Mouse (Mus musculus): ENCODE data around the gene Tmem175. TPM values are rescaled to one million over a fixed set of nuclear protein-coding genes. Genes with fewer than 3 reads are reported as not detected.

The Tmem175 gene
- polyA plus RNA-seq, 1 experiment, result 50.8 TPM

DNA sequence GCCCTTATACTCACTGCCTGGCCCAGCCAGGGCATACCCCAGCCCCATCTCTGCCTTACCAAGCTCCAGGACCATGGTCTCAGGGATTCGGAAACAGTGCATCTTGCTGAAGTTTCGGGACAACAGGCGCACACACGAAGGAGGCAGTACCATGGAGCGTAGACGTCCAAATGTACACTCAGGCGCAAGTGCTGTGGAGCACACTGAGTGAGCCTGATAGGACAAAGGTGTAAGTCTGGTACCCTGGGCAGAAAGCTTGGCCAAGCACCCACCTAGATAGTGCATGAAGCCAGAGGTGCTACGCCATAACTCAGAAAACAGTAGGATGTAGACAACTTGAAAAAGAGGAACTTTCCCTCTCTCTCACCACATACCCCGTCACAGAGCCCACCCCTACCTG is 25.8 kb downstream of the Tmem175 start:
- TF ChIP-seq POLR2A (IDR thresholded peaks at IDR 0.05; ENCODE audit: borderline replicate concordance, insufficient read depth, low read length) (no peak), CTCF (IDR thresholded peaks at IDR 0.05; ENCODE audit: borderline replicate concordance, insufficient read depth, low read depth, low read length) (no peak)
- DNase-seq, result peak in 1 of 2 experiments; percentile 7
- WGBS, result 95% methylated on average over 9 of the region's 9 CpGs
- no peaks in the 10 kb centered on the region for H3K27me3 ChIP-seq (ENCODE audit: control insufficient read depth, insufficient read depth, low read length)
- H3K4me1 ChIP-seq (ENCODE audit: control insufficient read depth, insufficient read depth, low read length), result peaks cover 26% of the 10 kb centered on the region
- no peak overlapping the region for H3K4me3 ChIP-seq (replicated peaks; ENCODE audit: insufficient read depth, low read depth, low read length)
- no peak overlapping the region for H3K27ac ChIP-seq (ENCODE audit: insufficient read depth, low read length)

DNA sequence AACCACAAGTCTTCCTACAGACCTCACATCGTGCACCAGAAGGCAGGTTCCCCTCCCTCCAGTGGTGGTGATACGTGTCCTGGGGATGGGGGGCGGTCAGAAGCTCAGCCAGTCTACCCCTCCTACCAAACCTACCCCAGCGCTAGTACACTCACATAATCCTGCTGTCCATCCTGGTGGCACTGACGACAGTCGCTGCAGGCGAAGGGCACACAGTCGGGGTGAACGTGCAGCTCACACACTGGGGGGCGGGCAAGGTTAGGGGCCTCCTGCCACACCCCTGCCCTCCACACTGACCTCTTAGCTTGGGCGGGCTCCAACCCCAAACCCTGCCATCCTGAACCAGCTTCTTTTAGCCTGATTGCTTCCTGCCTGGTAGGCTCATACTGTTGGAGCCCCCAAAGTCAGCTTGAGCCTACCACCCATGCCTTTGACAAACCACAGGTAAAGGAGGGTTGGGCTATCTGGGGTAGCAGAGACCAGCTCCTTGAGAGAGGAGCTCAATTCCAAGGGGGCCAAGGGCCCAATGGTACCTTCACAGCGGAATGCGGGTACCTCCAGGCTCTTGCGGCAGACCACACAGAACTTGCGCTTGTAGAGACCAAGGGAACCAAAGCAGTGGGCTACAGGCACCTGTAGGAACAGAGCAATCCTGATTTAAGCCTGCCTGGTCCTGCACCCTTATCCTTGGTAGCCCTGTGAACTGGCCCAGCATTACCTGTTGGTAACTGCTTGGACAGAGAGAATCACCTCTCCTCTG is 26.5 kb downstream of the Tmem175 start:
- Histone ChIP-seq H3K27ac (ENCODE audit: insufficient read depth, low read length) (no peak overlapping the region), H3K4me3 (replicated peaks; ENCODE audit: insufficient read depth, low read depth, low read length) (no peak overlapping the region), H3K4me1 (ENCODE audit: control insufficient read depth, insufficient read depth, low read length) (peaks cover 20% of the 10 kb centered on the region), H3K27me3 (ENCODE audit: control insufficient read depth, insufficient read depth, low read length) (no peaks in the 10 kb centered on the region)
- DNase-seq, result peak in 1 of 2 experiments; percentile 10
- TF ChIP-seq POLR2A (IDR thresholded peaks at IDR 0.05; ENCODE audit: borderline replicate concordance, insufficient read depth, low read length) (no peak), CTCF (IDR thresholded peaks at IDR 0.05; ENCODE audit: borderline replicate concordance, insufficient read depth, low read depth, low read length) (no peak)
- WGBS, result 91% methylated on average over 15 of the region's 15 CpGs

DNA sequence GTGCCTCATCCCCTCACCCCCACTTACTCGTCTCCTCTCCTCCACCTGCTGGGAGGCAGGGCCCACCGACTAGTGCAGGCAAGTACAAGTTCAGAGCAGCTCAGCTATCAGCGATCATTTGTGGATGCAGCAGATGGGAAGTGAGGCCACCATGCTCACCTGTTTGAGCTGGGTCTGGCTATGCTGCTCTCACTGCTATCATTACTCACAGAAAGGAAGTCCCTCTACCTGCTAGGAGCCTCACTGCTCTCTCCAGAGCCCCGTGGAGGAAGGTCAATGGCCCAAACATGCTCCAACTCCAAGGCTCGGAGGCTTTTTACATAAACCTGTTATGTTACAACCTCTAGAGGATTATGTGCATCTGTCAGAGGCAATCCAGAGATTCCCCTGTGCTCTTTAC is 27.8 kb downstream of the Tmem175 start:
- no peaks in the 10 kb centered on the region for H3K27me3 ChIP-seq (ENCODE audit: control insufficient read depth, insufficient read depth, low read length)
- 61% methylated on average over 5 of the region's 5 CpGs for WGBS
- no peak overlapping the region for H3K27ac ChIP-seq (ENCODE audit: insufficient read depth, low read length)
- peaks cover 15% of the 10 kb centered on the region for H3K4me1 ChIP-seq (ENCODE audit: control insufficient read depth, insufficient read depth, low read length)
- DNase-seq, result peak in 1 of 2 experiments; percentile 5
- no peak overlapping the region for H3K4me3 ChIP-seq (replicated peaks; ENCODE audit: insufficient read depth, low read depth, low read length)
- TF ChIP-seq CTCF (IDR thresholded peaks at IDR 0.05; ENCODE audit: borderline replicate concordance, insufficient read depth, low read depth, low read length) (no peak), POLR2A (IDR thresholded peaks at IDR 0.05; ENCODE audit: borderline replicate concordance, insufficient read depth, low read length) (no peak)

DNA sequence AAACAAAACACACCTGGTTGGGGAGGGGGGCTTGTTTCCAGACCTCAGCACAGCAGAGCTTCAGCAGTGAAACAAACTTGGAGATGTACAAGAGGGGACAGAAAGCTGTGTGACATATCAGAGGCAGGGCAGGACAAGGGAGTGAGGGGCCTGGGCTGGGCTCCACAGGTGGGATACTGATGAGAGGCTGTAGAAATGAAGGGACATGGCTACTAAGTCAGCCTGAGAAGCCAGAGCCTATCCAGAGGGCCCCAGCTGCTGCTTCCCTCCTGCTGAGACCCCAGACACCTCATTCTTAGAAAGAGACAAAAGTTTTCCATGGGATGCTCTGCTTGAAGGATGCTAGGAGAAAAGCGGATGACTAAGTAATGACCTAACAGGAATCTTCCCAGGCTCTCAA is 29.0 kb downstream of the Tmem175 start:
- no peak overlapping the region for H3K27ac ChIP-seq (ENCODE audit: insufficient read depth, low read length)
- H3K27me3 ChIP-seq (ENCODE audit: control insufficient read depth, insufficient read depth, low read length), result no peaks in the 10 kb centered on the region
- WGBS, result 64% methylated on average over 1 of the region's 1 CpGs
- peaks cover 15% of the 10 kb centered on the region for H3K4me1 ChIP-seq (ENCODE audit: control insufficient read depth, insufficient read depth, low read length)
- peak in 1 of 2 experiments; percentile 7 for DNase-seq
- H3K4me3 ChIP-seq (replicated peaks; ENCODE audit: insufficient read depth, low read depth, low read length), result no peak overlapping the region
- TF ChIP-seq CTCF (IDR thresholded peaks at IDR 0.05; ENCODE audit: borderline replicate concordance, insufficient read depth, low read depth, low read length), result no peak
- no peak for TF ChIP-seq POLR2A (IDR thresholded peaks at IDR 0.05; ENCODE audit: borderline replicate concordance, insufficient read depth, low read length)

DNA sequence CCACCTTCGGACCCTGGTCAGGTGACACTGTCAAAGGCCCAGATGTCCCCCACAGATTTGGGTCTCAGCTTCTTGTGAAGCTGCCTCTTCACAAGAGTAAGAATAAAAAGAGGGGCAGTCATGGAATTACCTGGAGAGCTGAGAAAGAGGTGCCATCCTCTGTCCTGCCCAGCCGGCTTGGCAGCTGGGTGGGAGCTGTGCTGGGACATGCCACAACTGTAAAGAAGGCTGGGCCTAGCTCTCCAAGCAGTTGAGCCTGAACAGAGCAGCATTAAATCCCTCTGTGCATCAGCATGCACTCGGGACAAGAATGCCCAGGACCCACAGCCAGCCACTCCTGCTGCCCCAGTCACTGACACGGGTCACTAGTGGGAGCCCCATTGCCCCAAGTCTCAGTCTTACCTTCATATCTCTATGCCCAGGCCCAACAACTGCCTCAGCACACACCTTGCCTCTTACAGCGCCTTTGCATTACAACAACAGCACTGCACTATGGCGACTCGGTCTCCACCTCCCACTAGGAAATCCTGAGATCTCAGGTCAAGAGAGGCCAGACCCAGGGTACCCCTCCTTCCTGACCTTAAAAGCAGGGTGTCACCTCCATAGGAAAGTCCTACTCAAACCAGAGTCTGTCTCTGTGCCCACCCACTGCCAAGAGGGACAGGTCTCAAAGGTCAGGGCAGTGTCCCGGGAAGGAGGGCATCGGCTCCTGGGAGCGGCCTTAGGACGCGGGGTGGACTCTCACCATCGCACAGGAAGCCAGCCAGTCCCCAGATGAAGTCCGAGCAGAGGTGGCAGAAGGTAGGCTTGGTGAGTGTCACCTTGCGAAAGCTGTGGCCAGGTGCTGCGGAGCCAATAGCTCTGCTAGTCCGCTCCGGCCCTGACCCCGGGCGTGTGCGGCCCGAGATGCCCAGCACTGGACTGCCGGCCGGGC is 30.4 kb downstream of the Tmem175 start, which contains the start of gene Idua:
Gene Idua, plus strand, starts transcription at position 634 of the 934 bp plus-strand sequence.
- no peaks in the 10 kb centered on the region for H3K27me3 ChIP-seq (ENCODE audit: control insufficient read depth, insufficient read depth, low read length)
- peak within 1 kb of the TSS; percentile 16 for H3K27ac ChIP-seq (ENCODE audit: insufficient read depth, low read length)
- peak in 1 of 2 experiments; percentile 28 for DNase-seq
- TF ChIP-seq POLR2A (IDR thresholded peaks at IDR 0.05; ENCODE audit: borderline replicate concordance, insufficient read depth, low read length) (no peak), CTCF (IDR thresholded peaks at IDR 0.05; ENCODE audit: borderline replicate concordance, insufficient read depth, low read depth, low read length) (no peak)
- WGBS, result 7% methylated on average over 24 of the region's 24 CpGs
- H3K4me1 ChIP-seq (ENCODE audit: control insufficient read depth, insufficient read depth, low read length), result peaks cover 15% of the 10 kb centered on the region
- H3K4me3 ChIP-seq (replicated peaks; ENCODE audit: insufficient read depth, low read depth, low read length), result peak within 1 kb of the TSS; percentile 88

DNA sequence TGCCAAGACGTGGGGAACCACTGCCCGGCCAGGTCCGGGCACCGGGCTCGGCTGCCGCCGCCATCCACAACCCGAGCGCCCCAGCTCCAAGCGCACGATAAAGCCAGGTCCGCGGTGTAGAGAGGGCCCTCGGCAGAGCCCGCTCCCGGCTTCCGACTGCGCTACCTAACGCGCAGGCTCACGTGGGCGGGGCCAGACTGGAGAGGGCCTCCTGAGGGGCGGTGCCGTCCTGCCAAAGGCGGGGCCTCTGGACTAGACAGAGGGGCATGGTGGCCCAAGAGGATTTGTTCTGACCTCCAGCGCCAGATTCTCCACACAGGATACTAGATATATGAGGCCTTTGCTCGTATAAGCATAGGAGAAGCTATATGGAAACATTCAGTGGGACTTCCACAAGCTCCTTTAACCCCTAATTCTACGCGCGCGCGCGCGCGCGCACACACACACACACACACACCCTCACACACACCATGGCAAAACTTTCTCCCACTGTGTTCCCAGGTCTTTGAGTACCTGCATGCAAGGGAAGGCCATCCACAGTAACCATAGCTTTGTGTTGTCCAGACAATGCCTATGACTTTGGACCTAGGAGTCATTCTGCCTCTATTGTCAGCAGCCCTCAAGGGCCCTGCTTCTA is 31.2 kb downstream of the Tmem175 start:
- H3K27ac ChIP-seq (ENCODE audit: insufficient read depth, low read length), result peak overlapping the region; percentile 16

DNA sequence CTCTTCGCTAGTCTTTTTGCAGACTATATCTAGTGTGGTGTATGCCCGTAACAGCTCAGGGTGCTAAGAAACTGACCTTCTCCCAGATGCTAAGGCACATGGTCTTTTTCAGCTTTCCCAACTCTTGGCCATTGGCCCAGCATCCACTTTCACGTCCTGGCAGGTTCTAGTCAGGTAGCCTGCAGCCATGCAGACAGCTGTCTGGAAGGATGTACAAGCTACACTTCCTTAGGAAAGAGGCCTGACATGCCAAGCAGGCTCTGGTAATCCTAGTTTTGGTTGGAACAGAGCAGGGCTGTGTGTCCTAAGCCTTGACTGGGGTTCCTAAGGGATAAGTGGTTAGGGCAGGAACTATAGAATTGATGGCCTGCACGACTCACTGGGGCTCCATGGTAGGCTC is 33.2 kb downstream of the Tmem175 start:
- Histone ChIP-seq H3K4me3 (replicated peaks; ENCODE audit: insufficient read depth, low read depth, low read length) (no peak overlapping the region), H3K27me3 (ENCODE audit: control insufficient read depth, insufficient read depth, low read length) (no peaks in the 10 kb centered on the region), H3K27ac (ENCODE audit: insufficient read depth, low read length) (no peak overlapping the region), H3K4me1 (ENCODE audit: control insufficient read depth, insufficient read depth, low read length) (peaks cover 12% of the 10 kb centered on the region)
- TF ChIP-seq POLR2A (IDR thresholded peaks at IDR 0.05; ENCODE audit: borderline replicate concordance, insufficient read depth, low read length) (no peak), CTCF (IDR thresholded peaks at IDR 0.05; ENCODE audit: borderline replicate concordance, insufficient read depth, low read depth, low read length) (no peak)
- no peak for DNase-seq
- 78% methylated on average over 4 of the region's 4 CpGs for WGBS

More for the DNA sequence above, 31.2 kb downstream of the Tmem175 start:
- WGBS, result 16% methylated on average over 36 of the region's 36 CpGs
- peak overlapping the region; percentile 88 for H3K4me3 ChIP-seq (replicated peaks; ENCODE audit: insufficient read depth, low read depth, low read length)
- no peak for TF ChIP-seq CTCF (IDR thresholded peaks at IDR 0.05; ENCODE audit: borderline replicate concordance, insufficient read depth, low read depth, low read length)
- TF ChIP-seq POLR2A (IDR thresholded peaks at IDR 0.05; ENCODE audit: borderline replicate concordance, insufficient read depth, low read length), result peak; percentile 82; the same call in 1 of the 2 replicates
- H3K27me3 ChIP-seq (ENCODE audit: control insufficient read depth, insufficient read depth, low read length), result no peaks in the 10 kb centered on the region
- DNase-seq, result peak; percentile 91 to 92
- H3K4me1 ChIP-seq (ENCODE audit: control insufficient read depth, insufficient read depth, low read length), result peaks cover 15% of the 10 kb centered on the region
